Mouse (Mus musculus) embryonic facial prominence, embryonic 12.5 days (tissue): ENCODE data around the gene Pus10. TPM values are rescaled to one million over a fixed set of nuclear protein-coding genes. Genes with fewer than 3 reads are reported as not detected.

Experiments used
- ATAC-seq: fragments of 200-750 bp; cut with Nextera tagmentation; 2 replicates; pipeline ENCODE4 v1.8.0; 2017; ENCODE audit not compliant: insufficient number of reproducible peaks, insufficient read depth, low FRiP score, low TSS enrichment
- H3K27ac ChIP-seq: fragments of 300-500 bp; sonication (generic); 2 replicates; pipeline ENCODE4 v1.5.1; 2016; ENCODE audit warnings: mild to moderate bottlenecking
- H3K27me3 ChIP-seq: fragments of 300-500 bp; sonication (generic); 2 replicates; pipeline ENCODE4 v1.6.1; 2016; ENCODE audit warnings: mild to moderate bottlenecking, moderate library complexity
- H3K36me3 ChIP-seq: fragments of 300-500 bp; sonication (generic); 2 replicates; pipeline ENCODE4 v1.6.1; 2016; ENCODE audit warnings: mild to moderate bottlenecking
- H3K4me1 ChIP-seq: fragments of 300-500 bp; sonication (generic); 2 replicates; pipeline ENCODE4 v1.6.1; 2016
- H3K4me2 ChIP-seq: fragments of 300-500 bp; sonication (generic); replicated peaks from 2 replicates; pipeline ENCODE4 v1.6.1; 2016; ENCODE audit warnings: mild to moderate bottlenecking, moderate library complexity
- H3K4me3 ChIP-seq: fragments of 300-500 bp; sonication (generic); 2 replicates; pipeline ENCODE4 v1.5.1; 2016; ENCODE audit warnings: mild to moderate bottlenecking
- H3K9ac ChIP-seq: fragments of 300-500 bp; sonication (generic); 2 replicates; pipeline ENCODE4 v1.6.1; 2016; ENCODE audit warnings: mild to moderate bottlenecking, moderate library complexity
- H3K9me3 ChIP-seq: fragments of 300-500 bp; sonication (generic); 2 replicates; pipeline ENCODE4 v1.6.1; 2016; ENCODE audit warnings: mild to moderate bottlenecking, moderate library complexity
- WGBS: fragments of 180-500 bp; shearing (Covaris S2); methylation state at CpG from one replicate; pipeline ENCODE4 v1.1.7; 2016; 5-methylcytosine and 5-hydroxymethylcytosine counted together
- polyA plus RNA-seq: library from polyadenylated mRNA; unstranded; fragments of >200 nt; fragmentation: Nextera tagmentation; extraction: Ambion mirVana; gene quantifications from 2 replicates; pipeline ENCODE4 v1.2.1, GENCODE M21; 2016

Gene Pus10
- 28.6 and 30.4 TPM in 2 replicates for polyA plus RNA-seq

- peak; percentile 50; the same call in 1 of the 2 replicates for ATAC-seq
- WGBS: under 1% methylated on average over 39 of the region's 40 CpGs
- Histone ChIP-seq H3K27ac (peak within 1 kb of the TSS; percentile 94), H3K36me3 (no peaks in the 10 kb centered on the region), H3K9ac (peak within 1 kb of the TSS; percentile 92), H3K4me1 (peaks cover 7% of the 10 kb centered on the region; the same call in 1 of the 2 replicates), H3K9me3 (no peaks in the 10 kb centered on the region), H3K4me2 (peak within 1 kb of the TSS; percentile 52), H3K4me3 (peak within 1 kb of the TSS; percentile 96), H3K27me3 (no peaks in the 10 kb centered on the region)
These were observed at the start of gene Pus10 for GRCm38 (mm10) chr11:23665311-23665786. Gene Pus10, plus strand, starts transcription at chr11:23665674.

GRCm38 (mm10) chr11:23618995-23619394 lies 46.5 kb upstream of the Pus10 start:
- Histone ChIP-seq H3K27me3 (no peaks in the 10 kb centered on the region), H3K9me3 (no peaks in the 10 kb centered on the region), H3K36me3 (peaks cover 13% of the 10 kb centered on the region; the same call in 1 of the 2 replicates), H3K4me1 (no peaks in the 10 kb centered on the region), H3K9ac (no peak overlapping the region), H3K4me3 (no peak overlapping the region), H3K4me2 (no peak overlapping the region), H3K27ac (no peak overlapping the region)
- no peak for ATAC-seq
- 87% methylated on average over 5 of the region's 5 CpGs for WGBS

GRCm38 (mm10) chr11:23630664-23631063 lies 34.8 kb upstream of the Pus10 start:
- Histone ChIP-seq H3K27me3 (no peaks in the 10 kb centered on the region), H3K9ac (no peak overlapping the region), H3K4me2 (no peak overlapping the region), H3K4me3 (no peak overlapping the region), H3K27ac (no peak overlapping the region), H3K9me3 (no peaks in the 10 kb centered on the region), H3K4me1 (0 out of 2 replicates have a peak, but pooled peaks cover 3% of the 10 kb centered on the region), H3K36me3 (no peaks in the 10 kb centered on the region)
- no peak for ATAC-seq

- under 1% methylated on average over 73 of the region's 103 CpGs for WGBS
These were observed 32.3 kb upstream of the Pus10 start, which contains the start of gene 0610010F05Rik for GRCm38 (mm10) chr11:23632945-23633878. Gene 0610010F05Rik, minus strand, starts transcription at chr11:23633639.

GRCm38 (mm10) chr11:23633879-23634215 lies 31.6 kb upstream of the Pus10 start:
- Histone ChIP-seq H3K4me3 (peak overlapping the region; percentile 74), H3K27me3 (no peaks in the 10 kb centered on the region), H3K27ac (no peak overlapping the region), H3K36me3 (0 out of 2 replicates have a peak, but pooled peaks cover 5% of the 10 kb centered on the region), H3K9me3 (no peaks in the 10 kb centered on the region), H3K4me1 (0 out of 2 replicates have a peak, but pooled peaks cover 3% of the 10 kb centered on the region), H3K9ac (peak overlapping the region; percentile 3; the same call in 1 of the 2 replicates), H3K4me2 (peak overlapping the region; percentile 64)
- 14% methylated on average over 7 of the region's 7 CpGs for WGBS
- no peak; the same call in 1 of the 2 replicates for ATAC-seq

More at GRCm38 (mm10) chr11:23632945-23633878, 32.3 kb upstream of the Pus10 start, which contains the start of gene 0610010F05Rik:
- no peaks in the 10 kb centered on the region for H3K9me3 ChIP-seq
- 0 out of 2 replicates have a peak, but pooled peaks cover 5% of the 10 kb centered on the region for H3K36me3 ChIP-seq
- H3K4me3 ChIP-seq: peak within 1 kb of the TSS; percentile 74
- peak within 1 kb of the TSS; percentile 81 for H3K27ac ChIP-seq
- peak within 1 kb of the TSS; percentile 90 for H3K9ac ChIP-seq
- H3K4me2 ChIP-seq: peak within 1 kb of the TSS; percentile 64
- 0 out of 2 replicates have a peak, but pooled peaks cover 3% of the 10 kb centered on the region for H3K4me1 ChIP-seq
- peak; percentile 100 for ATAC-seq
- H3K27me3 ChIP-seq: no peaks in the 10 kb centered on the region

GRCm38 (mm10) chr11:23634573-23634972 lies 30.9 kb upstream of the Pus10 start:
- no peaks in the 10 kb centered on the region for H3K9me3 ChIP-seq

GRCm38 (mm10) chr11:23647431-23647830 lies 18.0 kb upstream of the Pus10 start:
- Histone ChIP-seq H3K9me3 (no peaks in the 10 kb centered on the region), H3K27me3 (no peaks in the 10 kb centered on the region), H3K4me3 (no peak overlapping the region), H3K4me1 (no peaks in the 10 kb centered on the region), H3K9ac (no peak overlapping the region), H3K4me2 (no peak overlapping the region), H3K36me3 (peaks cover 24% of the 10 kb centered on the region), H3K27ac (no peak overlapping the region)
- no peak for ATAC-seq

More at GRCm38 (mm10) chr11:23634573-23634972, 30.9 kb upstream of the Pus10 start:
- H3K27ac ChIP-seq: no peak overlapping the region
- peaks cover 5% of the 10 kb centered on the region; the same call in 1 of the 2 replicates for H3K36me3 ChIP-seq
- 74% methylated on average over 8 of the region's 8 CpGs for WGBS
- H3K27me3 ChIP-seq: no peaks in the 10 kb centered on the region
- no peak overlapping the region for H3K9ac ChIP-seq
- H3K4me1 ChIP-seq: 0 out of 2 replicates have a peak, but pooled peaks cover 3% of the 10 kb centered on the region
- no peak overlapping the region for H3K4me3 ChIP-seq
- no peak overlapping the region for H3K4me2 ChIP-seq
- ATAC-seq: no peak

- Histone ChIP-seq H3K9me3 (no peaks in the 10 kb centered on the region), H3K27ac (no peak overlapping the region), H3K27me3 (no peaks in the 10 kb centered on the region), H3K9ac (no peak overlapping the region), H3K4me1 (no peaks in the 10 kb centered on the region), H3K4me3 (no peak overlapping the region), H3K4me2 (no peak overlapping the region), H3K36me3 (peaks cover 20% of the 10 kb centered on the region)
- no peak for ATAC-seq
- WGBS: 95% methylated on average over 3 of the region's 3 CpGs
These were observed 17.6 kb upstream of the Pus10 start for GRCm38 (mm10) chr11:23647835-23648234.

GRCm38 (mm10) chr11:23653666-23654065 lies 11.8 kb upstream of the Pus10 start:
- H3K27me3 ChIP-seq: no peaks in the 10 kb centered on the region
- H3K4me3 ChIP-seq: no peak overlapping the region
- H3K9ac ChIP-seq: no peak overlapping the region
- H3K27ac ChIP-seq: no peak overlapping the region
- 72% methylated on average over 3 of the region's 3 CpGs for WGBS
- no peaks in the 10 kb centered on the region for H3K4me1 ChIP-seq
- no peak for ATAC-seq
- no peaks in the 10 kb centered on the region for H3K9me3 ChIP-seq
- peaks cover 11% of the 10 kb centered on the region; the same call in 1 of the 2 replicates for H3K36me3 ChIP-seq
- no peak overlapping the region for H3K4me2 ChIP-seq

GRCm38 (mm10) chr11:23657791-23658190 lies 7.7 kb upstream of the Pus10 start:
- H3K36me3 ChIP-seq: peaks cover 4% of the 10 kb centered on the region; the same call in 1 of the 2 replicates
- WGBS: 87% methylated on average over 2 of the region's 2 CpGs

GRCm38 (mm10) chr11:23664232-23664631 lies 1.2 kb upstream of the Pus10 start:
- no peak overlapping the region for H3K4me2 ChIP-seq
- no peak for ATAC-seq
- no peaks in the 10 kb centered on the region for H3K36me3 ChIP-seq
- H3K27ac ChIP-seq: no peak overlapping the region
- H3K4me3 ChIP-seq: no peak overlapping the region
- H3K9me3 ChIP-seq: no peaks in the 10 kb centered on the region
- H3K4me1 ChIP-seq: peaks cover 7% of the 10 kb centered on the region; the same call in 1 of the 2 replicates
- H3K9ac ChIP-seq: no peak overlapping the region
- no peaks in the 10 kb centered on the region for H3K27me3 ChIP-seq

More at GRCm38 (mm10) chr11:23657791-23658190, 7.7 kb upstream of the Pus10 start:
- Histone ChIP-seq H3K9ac (no peak overlapping the region), H3K4me1 (peaks cover 3% of the 10 kb centered on the region; the same call in 1 of the 2 replicates), H3K27me3 (no peaks in the 10 kb centered on the region), H3K27ac (no peak overlapping the region), H3K4me2 (no peak overlapping the region), H3K9me3 (no peaks in the 10 kb centered on the region), H3K4me3 (no peak overlapping the region)
- ATAC-seq: no peak
